Mouse (Mus musculus) kidney, adult 2 months (tissue): ENCODE measurements around the gene Gpr18. TPM values are rescaled to one million over a fixed set of nuclear protein-coding genes. Genes with fewer than 3 reads are reported as not detected.

Source experiments
- DNase-seq: peaks from one replicate; pipeline ENCODE4 v3.0.0; 2021
- H3K27ac ChIP-seq: fragments of 200-500 bp; 2 replicates; pipeline ENCODE4 v1.5.1; 2012; ENCODE audit warnings: low read depth, low read length, control low read depth, inconsistent platforms; ENCODE audit not compliant: insufficient read depth
- H3K27me3 ChIP-seq: fragments of 200-500 bp; replicated peaks from 2 replicates; pipeline ENCODE4 v1.6.1; 2012; ENCODE audit warnings: mild to moderate bottlenecking, moderate library complexity, low read length, inconsistent platforms; ENCODE audit not compliant: control insufficient read depth, insufficient read depth
- H3K36me3 ChIP-seq: fragments of 200-500 bp; 2 replicates; pipeline ENCODE4 v1.6.1; 2012; ENCODE audit warnings: mild to moderate bottlenecking, moderate library complexity, low read length, inconsistent platforms; ENCODE audit not compliant: control insufficient read depth, insufficient read depth
- H3K4me1 ChIP-seq: fragments of 200-500 bp; 2 replicates; pipeline ENCODE4 v1.6.1; 2011; ENCODE audit warnings: low read length; ENCODE audit not compliant: control insufficient read depth, insufficient read depth
- H3K4me3 ChIP-seq: fragments of 200-500 bp; 2 replicates; pipeline ENCODE4 v1.5.1; 2011; ENCODE audit warnings: mild to moderate bottlenecking, low read depth, low read length, control low read depth; ENCODE audit not compliant: insufficient read depth
- CTCF ChIP-seq: fragments of 200-500 bp; conservative IDR thresholded peaks from 2 replicates; pipeline ENCODE4 v1.5.1; 2011; ENCODE audit warnings: low read depth, mild to moderate bottlenecking, control low read depth, low read length, moderate library complexity, mixed read lengths; ENCODE audit not compliant: insufficient read depth, insufficient read length
- POLR2A ChIP-seq: fragments of 200-500 bp; IDR thresholded peaks from one replicate; pipeline ENCODE4 v1.6.1; 2011; ENCODE audit warnings: low read depth, low read length, control low read depth
- WGBS: fragments of 180-500 bp; shearing (Covaris S2); methylation state at CpG from one replicate; pipeline ENCODE4 v1.1.7; 2018; 5-methylcytosine and 5-hydroxymethylcytosine counted together
- polyA plus RNA-seq: library from polyadenylated mRNA; depleted of rRNA; stranded (reverse); fragments of >200 nt; gene quantifications from 2 replicates; pipeline ENCODE4 v1.2.3, GENCODE M21; 2012

Gpr18 gene
- polyA plus RNA-seq, 1 experiment = 3.5 TPM

DNA sequence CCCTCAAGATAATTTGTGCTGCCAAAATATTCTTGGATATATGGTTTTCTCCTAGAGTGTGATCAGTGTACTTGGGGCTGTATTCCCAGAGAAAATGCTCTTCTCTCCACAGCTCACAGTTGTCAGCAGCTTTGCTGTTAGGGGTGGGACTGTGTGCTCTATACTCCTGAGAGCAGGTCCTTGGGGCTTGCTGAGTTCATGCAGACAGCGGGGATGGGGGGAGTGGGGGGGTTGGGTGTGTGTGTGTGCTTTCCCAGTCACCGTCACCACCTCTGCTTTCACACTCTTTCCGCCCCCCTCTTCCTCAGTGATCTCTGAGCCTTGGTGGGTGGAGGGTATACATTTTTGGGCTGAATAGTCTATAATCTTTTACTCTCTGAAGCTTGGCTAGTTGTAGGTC, 16.5 kb downstream of the Gpr18 start:
- H3K36me3 ChIP-seq = no peaks in the 10 kb centered on the region
- no peak for TF ChIP-seq POLR2A
- H3K4me3 ChIP-seq = no peak overlapping the region
- no peak for DNase-seq
- no peaks in the 10 kb centered on the region for H3K27me3 ChIP-seq
- H3K4me1 ChIP-seq = peaks cover 29% of the 10 kb centered on the region
- WGBS = 73% methylated on average over 3 of the region's 3 CpGs
- H3K27ac ChIP-seq = no peak overlapping the region

DNA sequence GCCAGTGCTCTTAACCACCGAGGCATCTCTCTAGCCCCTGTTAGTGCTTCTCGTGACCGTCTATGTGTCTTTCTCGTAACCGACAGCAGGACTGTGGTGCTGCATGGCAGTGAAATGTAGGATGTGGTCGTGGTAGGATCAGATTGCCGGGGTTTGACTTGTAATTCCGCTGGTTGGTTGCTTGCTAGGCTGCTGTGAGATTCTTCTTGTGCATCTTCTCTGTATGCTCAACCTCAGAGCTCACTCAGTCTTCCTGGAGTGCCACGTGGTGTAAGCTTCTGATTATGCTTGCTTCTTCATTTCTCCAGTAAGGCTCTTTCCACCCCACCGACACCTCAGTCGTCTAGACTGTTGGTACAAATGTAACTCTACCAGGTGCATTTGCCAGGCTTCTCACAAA, 17.1 kb downstream of the Gpr18 start:
- Histone ChIP-seq H3K27me3 (no peaks in the 10 kb centered on the region), H3K4me1 (peaks cover 34% of the 10 kb centered on the region), H3K36me3 (no peaks in the 10 kb centered on the region), H3K4me3 (no peak overlapping the region), H3K27ac (no peak overlapping the region)
- WGBS = 72% methylated on average over 11 of the region's 11 CpGs
- TF ChIP-seq POLR2A (no peak), CTCF (no peak)
- peak; percentile 44 for DNase-seq

GRCm38 (mm10) chr14:121897773-121898172, 17.8 kb downstream of the Gpr18 start:
- Histone ChIP-seq H3K27ac (peak overlapping the region; percentile 53), H3K4me1 (peaks cover 36% of the 10 kb centered on the region), H3K4me3 (no peak overlapping the region), H3K27me3 (no peaks in the 10 kb centered on the region), H3K36me3 (no peaks in the 10 kb centered on the region)
- 93% methylated on average over 2 of the region's 2 CpGs for WGBS
- no peak for TF ChIP-seq POLR2A
- TF ChIP-seq CTCF = no peak
- no peak for DNase-seq

GRCm38 (mm10) chr14:121896126-121897090, 19.2 kb downstream of the Gpr18 start:
- Histone ChIP-seq H3K4me1 (peaks cover 36% of the 10 kb centered on the region), H3K36me3 (no peaks in the 10 kb centered on the region), H3K27me3 (no peaks in the 10 kb centered on the region), H3K4me3 (no peak overlapping the region), H3K27ac (peak overlapping the region; percentile 64; the same call in 1 of the 2 replicates)
- DNase-seq = peak; percentile 84
- 36% methylated on average over 6 of the region's 6 CpGs for WGBS
- TF ChIP-seq CTCF (no peak), POLR2A (no peak)

- peak overlapping the region; percentile 64 for H3K27ac ChIP-seq
- no peaks in the 10 kb centered on the region for H3K27me3 ChIP-seq
- peaks cover 36% of the 10 kb centered on the region for H3K4me1 ChIP-seq
- no peak for DNase-seq
- H3K4me3 ChIP-seq = no peak overlapping the region
- no peak for TF ChIP-seq POLR2A
- TF ChIP-seq CTCF = no peak
- WGBS = 85% methylated on average over 4 of the region's 4 CpGs
- no peaks in the 10 kb centered on the region for H3K36me3 ChIP-seq
These were observed 20.3 kb downstream of the Gpr18 start for GRCm38 (mm10) chr14:121895316-121895715.

DNA sequence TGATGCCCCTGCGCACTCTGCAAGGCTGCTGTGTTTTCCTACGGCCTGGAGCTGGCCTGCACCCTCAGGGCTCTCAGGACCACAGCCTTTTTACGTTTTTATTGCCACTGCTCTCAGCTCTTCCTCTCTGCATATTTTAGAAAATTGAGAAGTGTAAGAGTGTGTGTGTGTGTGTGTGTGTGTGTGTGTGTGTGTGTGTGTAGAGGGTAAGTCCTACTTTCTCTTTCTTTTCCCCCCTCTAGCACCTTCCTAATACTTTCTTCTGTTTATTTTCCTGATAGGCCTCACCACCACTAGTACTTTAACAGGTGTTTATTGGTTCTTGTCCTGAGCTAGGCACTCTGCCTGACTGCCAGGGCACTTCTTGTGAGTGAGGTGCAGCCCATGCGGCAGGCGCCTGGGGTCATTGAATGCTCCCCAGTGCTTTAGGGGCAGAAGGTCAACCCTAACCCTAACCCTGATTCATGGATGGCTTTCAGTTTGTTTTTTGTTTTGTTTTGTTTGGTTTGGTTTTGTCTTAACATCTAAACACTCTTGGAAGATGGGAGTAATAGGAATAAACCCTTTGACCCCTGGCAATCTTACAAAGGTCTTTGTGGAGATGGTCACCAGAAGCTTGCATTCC, 21.0 kb downstream of the Gpr18 start:
- DNase-seq = peak; percentile 52
- WGBS = 43% methylated on average over 5 of the region's 5 CpGs
- Histone ChIP-seq H3K4me3 (no peak overlapping the region), H3K36me3 (no peaks in the 10 kb centered on the region), H3K27ac (peak overlapping the region; percentile 12), H3K4me1 (peaks cover 36% of the 10 kb centered on the region), H3K27me3 (no peaks in the 10 kb centered on the region)
- TF ChIP-seq CTCF (no peak), POLR2A (no peak)

DNA sequence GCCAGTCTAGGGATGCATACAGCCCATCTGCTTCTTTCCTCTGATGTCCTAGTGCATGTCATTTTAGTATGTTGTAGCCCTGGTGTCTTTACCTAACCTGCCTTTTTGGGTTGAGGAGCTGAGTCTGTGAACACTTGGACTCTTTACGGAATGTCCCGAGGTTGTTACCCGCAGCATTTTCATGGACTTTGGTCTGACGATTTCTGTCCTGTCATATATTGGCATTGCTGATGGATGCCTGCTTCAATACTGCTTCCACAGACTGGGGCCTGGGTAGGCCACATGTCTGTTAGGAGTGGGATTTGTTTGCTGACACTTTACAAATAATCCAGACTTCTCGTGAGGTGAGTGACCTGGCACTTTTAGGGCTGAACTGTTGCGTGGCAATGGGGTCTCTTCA, 21.8 kb downstream of the Gpr18 start:
- Histone ChIP-seq H3K36me3 (no peaks in the 10 kb centered on the region), H3K27ac (0 out of 2 replicates have a peak overlapping the region, but pooled peaks have one; percentile 25), H3K4me3 (no peak overlapping the region), H3K27me3 (no peaks in the 10 kb centered on the region), H3K4me1 (peaks cover 32% of the 10 kb centered on the region)
- WGBS = 62% methylated on average over 6 of the region's 6 CpGs
- DNase-seq = peak; percentile 48
- TF ChIP-seq POLR2A (no peak), CTCF (no peak)
